Mouse (Mus musculus) CD4-positive helper T cell, adult 2 months (primary cell): Measurements from ENCODE around the gene Dock6.
"Not testable (repeated sequence)": the region's sequence is repeated elsewhere in the genome, so short reads cannot be mapped to it uniquely, and the experiment has no call there.

Experiments used
- DNase-seq: peaks from one replicate; pipeline ENCODE4 v3.0.0-alpha.2; 2012; ENCODE audit warnings: low read depth, missing footprints, low spot score

Gene Dock6

DNA sequence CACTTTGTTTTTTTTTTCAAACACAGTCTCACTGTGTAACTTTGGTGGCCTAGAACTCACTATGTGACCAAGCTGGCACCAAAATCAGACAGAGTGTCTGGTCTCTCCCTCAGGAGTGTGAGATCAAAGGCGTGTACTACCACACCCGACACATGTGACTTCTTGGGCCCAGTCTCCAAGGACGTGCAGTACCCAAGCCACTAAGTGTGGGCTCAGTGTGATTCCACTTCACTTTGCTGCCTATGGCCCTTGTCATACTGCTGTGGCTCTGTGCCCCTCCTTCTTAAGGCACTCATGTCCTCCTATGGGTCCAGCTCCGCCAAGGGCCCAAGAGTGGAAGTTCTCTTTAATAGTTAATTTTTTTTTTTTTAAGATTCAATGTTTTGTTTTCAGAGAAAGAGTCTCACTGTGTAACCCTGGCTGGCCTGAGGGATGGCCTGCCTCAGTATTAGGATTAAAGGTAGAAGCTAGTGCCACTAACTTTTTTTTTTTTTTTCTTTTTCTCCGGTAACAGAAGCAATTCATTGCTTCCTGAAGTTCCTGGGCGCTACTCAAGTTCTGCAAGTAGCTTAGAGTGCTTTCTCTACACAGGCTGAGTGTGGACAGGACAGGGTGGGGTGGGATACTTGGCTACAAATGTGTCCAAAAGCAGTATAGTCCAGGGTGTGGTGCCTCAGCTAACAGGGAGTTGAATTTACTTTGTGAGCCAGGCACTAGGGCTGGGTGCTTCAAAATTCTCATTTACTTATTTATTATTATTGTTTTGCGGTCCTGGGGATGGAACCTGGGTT lies 67.7 kb downstream of the Dock6 start:
- no peak for DNase-seq

DNA sequence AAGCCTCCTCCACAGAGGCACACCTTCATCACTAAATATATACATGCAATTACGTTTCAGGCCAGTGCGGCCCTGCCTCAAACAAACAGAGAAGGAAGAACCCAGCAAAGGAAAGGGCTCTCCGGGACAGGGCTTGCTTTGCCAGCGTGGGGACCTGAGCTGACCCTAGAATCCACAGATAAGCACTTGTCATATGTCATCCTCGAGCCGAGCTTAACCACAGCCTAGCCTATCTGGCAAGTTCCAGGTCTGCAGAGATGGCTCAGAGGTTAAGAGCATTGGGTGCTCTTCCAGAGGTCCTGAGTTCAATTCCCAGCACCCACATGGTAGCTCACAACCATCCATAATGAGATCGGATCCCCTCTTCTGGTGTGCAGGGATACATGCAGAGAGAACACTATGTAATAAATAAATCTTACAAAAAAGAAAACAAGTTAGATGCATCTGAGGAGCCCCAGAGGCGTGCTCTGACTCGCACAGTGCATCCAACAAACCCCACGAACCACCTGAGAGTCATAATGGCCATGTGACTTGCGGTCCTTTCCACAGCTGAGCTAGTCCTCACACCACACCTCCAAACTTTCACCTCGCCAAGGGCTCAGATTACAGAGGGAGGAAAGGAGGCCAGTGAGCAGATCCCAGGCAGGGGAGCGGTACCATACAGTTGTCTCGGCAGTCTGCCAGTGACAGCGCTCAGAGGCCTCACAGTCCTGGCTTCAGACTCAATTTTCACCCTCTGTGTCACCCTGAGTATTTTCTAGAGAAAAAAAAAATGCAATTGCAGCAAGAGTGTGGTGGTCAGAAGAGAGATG lies 70.6 kb downstream of the Dock6 start:
- DNase-seq, result no peak

DNA sequence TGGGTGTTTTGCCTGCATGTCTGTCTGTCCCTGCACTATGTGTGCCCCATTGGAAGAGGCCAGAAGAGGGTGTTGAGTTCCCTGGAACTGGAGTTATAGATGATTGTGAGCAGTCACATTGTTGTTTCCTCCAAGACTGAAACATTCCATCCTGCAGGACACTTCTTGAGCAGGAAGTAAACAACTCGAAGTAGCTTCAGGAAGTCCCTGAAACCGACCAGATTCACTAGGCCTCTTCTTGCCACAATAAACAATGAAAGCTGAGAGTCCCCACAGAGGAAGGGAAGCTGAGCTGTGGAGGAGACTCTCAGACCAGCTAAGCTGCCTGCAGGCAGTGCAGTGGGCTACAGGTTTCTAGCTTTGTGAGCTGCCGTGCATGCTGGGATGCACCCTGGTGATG lies 74.7 kb downstream of the Dock6 start:
- no peak for DNase-seq

- no peak for DNase-seq
These were observed 78.1 kb downstream of the Dock6 start for GRCm38 (mm10) chr9:21774353-21774752.

DNA sequence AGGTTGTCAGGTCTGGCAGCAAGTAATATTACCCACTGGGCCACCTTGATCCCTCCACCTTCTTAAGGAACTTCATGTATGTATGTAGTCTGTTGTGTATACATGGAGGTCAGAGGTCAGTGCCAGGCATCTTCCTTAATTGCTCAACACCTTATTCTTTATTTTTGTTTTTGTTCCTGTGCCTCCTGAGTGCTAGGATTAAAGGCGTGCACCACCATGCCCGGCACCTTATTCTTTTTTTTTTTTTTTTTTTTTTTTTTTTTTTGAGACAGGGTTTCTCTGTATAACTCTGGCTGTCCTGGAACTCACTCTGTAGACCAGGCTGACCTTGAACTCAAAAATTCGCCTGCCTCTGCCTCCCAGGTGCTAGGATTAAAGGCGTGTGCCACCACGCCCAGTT lies 79.0 kb downstream of the Dock6 start:
- not testable (repeated sequence) for DNase-seq

- DNase-seq, result no peak
These were observed 82.8 kb downstream of the Dock6 start for GRCm38 (mm10) chr9:21769558-21770183.

DNA sequence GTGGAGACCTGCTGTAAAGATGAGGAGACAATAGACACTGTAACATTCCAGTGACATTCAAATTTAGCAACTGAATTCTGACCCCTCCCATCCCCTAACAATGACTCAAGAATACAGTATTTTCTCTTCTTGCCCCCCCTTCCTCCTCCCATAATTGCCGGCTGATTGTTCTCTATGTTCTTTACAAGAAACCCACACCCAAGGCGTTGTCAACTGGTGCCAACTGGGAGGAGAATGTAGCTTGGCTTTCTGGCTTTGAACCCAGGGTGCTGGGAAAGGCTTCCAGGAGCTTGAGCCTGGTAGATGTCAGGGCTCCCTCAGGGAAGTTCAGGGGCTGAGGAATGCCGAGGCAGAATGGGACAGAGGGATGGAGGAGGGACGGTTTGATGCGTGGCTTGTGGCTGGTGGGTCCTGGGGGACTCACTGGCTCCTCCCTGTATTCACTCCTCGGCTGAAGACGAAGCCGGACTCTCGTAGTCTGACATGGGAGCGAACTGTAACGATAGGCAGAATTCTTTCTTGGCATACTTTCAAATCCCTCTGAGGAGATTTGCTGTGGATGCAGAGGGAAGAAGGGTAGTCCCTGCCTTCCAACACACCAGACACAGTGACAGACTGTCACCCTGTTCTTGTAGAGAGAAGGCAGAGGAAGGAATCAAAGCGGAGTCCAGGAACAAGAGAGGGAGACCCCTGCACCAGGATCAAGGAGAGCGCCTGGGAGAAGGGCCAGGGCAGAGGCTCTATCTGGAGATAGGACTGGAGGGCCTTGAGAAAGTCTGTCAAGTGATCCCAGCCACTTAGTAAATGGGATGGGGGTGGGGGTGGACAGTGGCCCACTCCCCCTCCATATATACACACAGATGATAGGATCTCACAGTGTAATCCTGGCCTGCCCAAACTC lies 83.7 kb downstream of the Dock6 start:
- DNase-seq, result no peak

DNA sequence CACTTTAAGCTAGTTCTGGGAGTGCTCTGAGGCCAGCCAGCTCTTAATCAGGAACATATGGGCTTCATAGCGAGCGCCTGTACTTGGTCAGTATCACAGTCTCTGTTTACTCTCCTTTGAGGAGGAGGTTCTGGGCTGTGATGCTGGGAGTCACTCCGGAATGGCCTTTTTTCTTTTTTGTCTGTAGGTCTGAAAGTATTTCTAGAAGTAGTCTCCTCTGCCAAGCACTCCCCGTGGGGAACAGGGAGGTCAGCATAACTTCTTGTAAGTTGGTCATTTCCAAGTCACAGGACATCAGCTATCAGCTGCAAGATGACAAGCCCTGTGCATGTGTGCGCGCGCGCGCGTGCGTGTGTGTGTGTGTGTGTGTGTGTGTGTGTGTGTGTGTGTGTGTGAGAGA lies 84.5 kb downstream of the Dock6 start:
- DNase-seq, result no peak

DNA sequence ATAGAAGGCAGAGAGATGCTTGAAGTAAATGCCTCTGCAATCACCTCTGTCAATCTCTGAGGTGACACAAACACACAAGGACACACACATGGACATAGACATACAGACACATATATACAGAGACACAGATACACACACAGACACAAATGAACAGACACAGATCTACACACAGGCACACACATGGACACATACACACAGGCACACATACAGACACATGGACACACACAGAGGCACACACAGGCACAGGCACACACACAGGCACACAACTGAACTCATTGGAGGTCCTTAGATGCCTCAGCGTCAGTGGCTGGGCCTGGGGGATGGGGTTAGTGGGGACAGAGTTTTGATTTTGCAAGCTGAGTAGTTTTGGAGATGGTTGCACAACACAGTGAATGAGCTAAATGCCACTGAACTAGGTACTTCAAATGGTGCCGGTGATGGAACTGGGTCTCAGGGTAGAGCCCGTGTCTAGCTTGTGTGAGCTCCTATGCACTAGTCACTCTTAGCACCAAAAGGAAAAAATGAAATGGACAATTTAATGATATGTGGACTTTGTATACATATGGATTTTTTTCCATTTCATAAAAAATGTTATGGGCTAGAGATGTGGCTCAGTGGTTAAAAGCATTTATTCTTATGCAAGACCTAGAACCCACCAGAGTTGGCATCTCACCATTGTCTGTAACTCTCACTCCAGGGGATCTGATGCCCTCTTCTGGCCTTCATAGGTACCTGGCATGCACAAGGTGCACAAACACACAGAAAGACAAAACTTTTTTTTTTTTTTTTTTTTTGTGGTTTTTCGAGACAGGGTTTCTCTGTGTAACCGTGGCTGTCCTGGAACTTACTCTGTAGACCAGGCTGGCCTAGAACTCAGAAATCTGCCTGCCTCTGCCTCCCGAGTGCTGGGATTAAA lies 88.1 kb downstream of the Dock6 start:
- no peak for DNase-seq

DNA sequence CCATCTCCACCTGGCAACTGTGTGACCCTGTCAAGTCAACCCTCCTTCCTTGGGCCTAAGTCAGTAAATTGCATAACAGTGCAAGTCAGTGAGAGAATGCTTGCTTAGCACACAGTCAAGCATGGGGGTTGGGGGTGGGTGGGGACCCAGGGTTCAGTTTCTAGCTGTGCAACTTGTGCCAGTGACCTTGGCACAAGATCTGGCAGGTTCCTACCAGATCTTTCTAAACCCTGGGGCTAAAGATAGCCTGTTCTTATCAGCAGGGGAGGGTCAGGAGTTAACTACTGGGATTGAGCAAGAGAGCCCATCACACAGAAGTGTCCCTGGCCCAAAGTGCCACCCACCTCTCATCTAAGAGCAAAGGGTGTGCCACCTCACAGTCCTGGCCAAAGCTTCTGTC lies 90.3 kb downstream of the Dock6 start:
- no peak for DNase-seq

GRCm38 (mm10) chr9:21760155-21761088 lies 92.0 kb downstream of the Dock6 start, which contains the start of gene Spc24:
Gene Spc24 (minus strand): TSS chr9:21760303.
- peak; percentile 98 for DNase-seq

- peak; percentile 38 for DNase-seq
These were observed 92.7 kb downstream of the Dock6 start for GRCm38 (mm10) chr9:21759718-21760117.

GRCm38 (mm10) chr9:21758576-21759529 lies 93.6 kb downstream of the Dock6 start:
- no peak for DNase-seq

- no peak for DNase-seq
These were observed 97.7 kb downstream of the Dock6 start for GRCm38 (mm10) chr9:21754516-21755321.

DNA sequence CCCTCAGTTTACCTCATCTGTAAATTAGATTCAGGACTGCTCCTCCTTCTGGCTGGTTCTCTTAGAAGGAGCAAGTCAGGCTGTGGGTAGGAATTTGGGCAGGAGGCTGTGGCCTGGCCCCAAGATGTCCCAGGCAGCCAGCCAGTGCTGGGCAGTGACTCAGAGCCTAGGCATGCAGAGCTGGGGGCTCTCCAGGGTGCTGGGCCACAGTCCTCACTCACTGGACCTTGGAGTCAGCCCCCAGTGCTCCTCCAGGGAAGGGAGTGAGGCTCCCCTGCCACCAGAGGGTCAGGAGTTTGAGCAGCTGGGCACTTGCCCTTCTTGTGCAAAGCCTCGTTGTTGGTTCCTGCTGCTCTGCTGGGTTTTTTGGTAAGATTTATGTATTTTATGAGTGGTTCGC lies 98.4 kb downstream of the Dock6 start:
- no peak for DNase-seq

DNA sequence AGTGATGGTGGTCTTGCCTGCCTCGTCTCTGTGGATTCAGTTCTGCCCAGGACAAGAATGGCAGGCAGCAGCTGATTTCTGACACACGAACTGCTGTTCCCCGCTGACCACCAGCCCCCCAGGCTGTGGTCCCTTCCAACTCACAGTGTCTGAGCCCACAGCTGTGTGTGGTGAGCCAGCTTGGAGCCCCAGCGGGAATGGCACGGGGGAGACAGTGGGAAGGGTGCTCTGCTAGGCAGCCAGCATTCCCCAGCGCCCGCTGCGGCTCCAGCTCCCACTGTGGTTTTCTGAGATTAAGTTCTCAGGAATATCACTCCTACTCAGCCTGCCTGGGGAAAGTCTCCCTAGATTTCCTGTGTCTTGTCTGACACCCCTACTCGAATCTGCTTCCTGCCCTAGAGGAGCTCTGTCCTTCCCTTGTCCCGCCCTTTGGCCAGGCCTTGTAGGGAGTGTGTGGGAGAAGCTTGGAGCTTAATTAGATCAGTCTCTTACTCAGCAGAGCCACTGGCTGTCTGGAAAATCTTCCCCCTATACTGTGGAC lies 100.1 kb downstream of the Dock6 start:
- no peak for DNase-seq

DNA sequence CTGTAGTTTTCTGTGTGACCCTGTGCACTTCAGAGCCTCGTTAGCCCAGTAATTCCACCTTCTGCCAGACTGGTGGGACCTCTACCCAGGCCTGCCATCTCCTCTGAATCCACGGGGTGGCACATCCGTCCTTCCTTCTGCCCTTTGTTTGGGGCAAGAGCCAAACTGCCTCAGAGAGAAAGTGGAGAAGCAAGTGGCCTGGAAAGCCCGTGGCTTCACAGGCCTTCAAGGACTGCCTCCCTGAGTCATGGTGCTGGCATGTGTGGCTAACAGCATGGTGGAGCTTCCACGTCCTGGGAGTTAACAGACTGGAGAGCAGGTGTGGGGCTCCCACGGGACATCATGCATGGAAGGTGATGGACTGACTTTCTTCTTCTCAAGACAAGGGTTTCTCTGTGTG lies 101.1 kb downstream of the Dock6 start:
- no peak for DNase-seq
